Mouse (Mus musculus): ENCODE measurements around the gene Hsdl1.

DNA sequence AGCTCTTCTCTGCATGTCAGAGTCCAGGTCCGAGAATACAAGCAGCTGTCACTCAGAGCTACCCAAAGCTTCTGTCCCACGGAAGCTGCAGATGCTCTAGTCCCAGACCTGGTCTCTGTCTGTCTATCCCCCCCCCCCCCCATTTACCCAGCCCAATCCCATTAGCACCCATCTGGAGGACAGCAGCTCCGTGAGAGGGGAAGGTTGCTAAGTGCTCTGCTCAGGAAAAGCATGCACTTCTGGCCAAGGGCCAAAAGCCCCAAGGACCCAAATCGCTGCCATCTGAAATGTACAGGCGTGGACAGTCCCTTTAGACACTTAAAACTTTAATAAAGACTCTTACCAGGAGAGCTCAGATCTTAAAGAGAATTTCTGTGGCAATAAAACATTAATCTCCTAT lies 58.3 kb downstream of the Hsdl1 start:
- TF ChIP-seq GATA1 (IDR thresholded peaks at IDR 0.05; ENCODE audit: borderline replicate concordance, low read length): no peak
- no peak for TF ChIP-seq FLI1 (IDR thresholded peaks at IDR 0.05; ENCODE audit: low read length)
